Comparison of ENCODE assay signal across 8 mouse cellular contexts in the genomic region with DNA sequence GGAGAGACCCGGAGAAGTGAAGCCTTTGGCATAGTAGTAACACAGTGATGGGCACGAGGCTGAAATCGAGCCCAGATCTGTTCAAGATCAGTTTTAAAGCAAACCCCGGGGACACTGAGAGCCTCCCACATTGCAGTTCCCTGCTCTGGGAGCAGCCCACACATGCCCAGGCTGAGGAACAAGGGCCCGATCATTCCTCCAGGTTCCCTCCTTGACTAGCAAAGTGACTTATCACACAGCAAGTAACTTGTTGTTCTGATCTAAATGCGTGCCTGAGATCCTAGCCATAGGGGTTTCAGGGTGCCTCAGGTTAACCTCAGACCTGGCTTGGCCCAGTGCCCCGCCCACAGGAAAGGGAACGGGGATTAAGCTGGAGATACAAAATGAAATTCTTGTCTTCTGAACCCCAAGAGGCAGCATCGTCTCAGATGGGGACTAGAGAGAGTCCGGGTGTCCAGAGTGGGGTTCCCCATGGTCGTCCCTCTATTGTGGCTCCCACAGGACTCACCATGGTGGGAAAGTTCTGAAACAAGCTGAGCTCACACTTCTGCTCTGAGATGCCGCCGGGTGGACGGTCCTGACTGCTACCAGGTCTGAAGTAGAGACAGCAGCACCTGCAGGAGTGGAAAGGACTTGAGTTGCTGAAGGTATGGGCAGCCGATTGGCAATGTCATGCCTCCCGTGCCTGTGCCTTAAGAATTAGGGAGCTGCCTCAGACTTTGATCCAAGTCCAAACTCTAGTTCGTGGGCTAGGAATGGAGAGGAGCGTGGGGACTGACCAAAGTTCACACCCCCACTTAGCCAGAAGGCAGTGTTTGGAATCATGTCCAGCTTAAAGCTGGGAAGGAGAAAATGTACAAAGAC. TPM values are rescaled to one million over a fixed set of nuclear protein-coding genes. Genes with fewer than 3 reads are reported as not detected.
DNase-seq lines count a peak whose midpoint lies in the region; ATAC-seq and TF ChIP-seq lines count a peak whose summit lies in the region.

No protein-coding gene starts in this region.

- peak; percentile 30 for DNase-seq in CD4-positive helper T cell, adult 2 months (ENCODE audit: low read depth, low spot score)
- DNase-seq in forebrain, postnatal 0 days, result no peak
- DNase-seq in kidney, postnatal 36 days, result peak; percentile 78 to 86
- no peak for DNase-seq in retina, embryonic 14.5 days (ENCODE audit: low spot score)
- DNase-seq in adrenal gland, postnatal 14 days, result no peak

- peak overlapping the region; percentile 89; the same call in 1 of the 2 replicates for H3K27ac ChIP-seq in forebrain, postnatal 0 days (ENCODE audit: low read depth, low read length)
- H3K27ac ChIP-seq in stomach, embryonic 15.5 days, result no peak overlapping the region

- WGBS in forebrain, postnatal 0 days, result 83% methylated on average over 18 of the region's 18 CpGs
- WGBS in stomach, embryonic 15.5 days, result 78% methylated on average over 18 of the region's 18 CpGs

- peaks cover 54% of the 10 kb centered on the region for H3K4me1 ChIP-seq in erythroblast, embryonic 14.5 days (ENCODE audit: control insufficient read depth)
- peaks cover 14% of the 10 kb centered on the region for H3K4me1 ChIP-seq in forebrain, postnatal 0 days (ENCODE audit: insufficient read depth)
- peaks cover 33% of the 10 kb centered on the region for H3K4me1 ChIP-seq in stomach, embryonic 15.5 days

- no peak overlapping the region for H3K4me2 ChIP-seq in forebrain, postnatal 0 days (ENCODE audit: low read depth)
- peak overlapping the region; percentile 75; the same call in 1 of the 2 replicates for H3K4me2 ChIP-seq in stomach, embryonic 15.5 days

- no peak for TF ChIP-seq CTCF in forebrain, postnatal 0 days (IDR thresholded peaks at IDR 0.05; ENCODE audit: low read depth)

- no peaks in the 10 kb centered on the region for H3K9me3 ChIP-seq in erythroblast, embryonic 14.5 days (ENCODE audit: control insufficient read depth, low read length)
- H3K9me3 ChIP-seq in forebrain, postnatal 0 days (ENCODE audit: low read length), result no peaks in the 10 kb centered on the region
- no peaks in the 10 kb centered on the region for H3K9me3 ChIP-seq in stomach, embryonic 15.5 days

- ATAC-seq in erythroblast, adult 5-6 weeks (replicated peaks; ENCODE audit: low FRiP score, poor library complexity, severe bottlenecking), result no peak
- no peak for ATAC-seq in forebrain, postnatal 0 days
- ATAC-seq in stomach, embryonic 15.5 days (ENCODE audit: insufficient read depth, low FRiP score, low read depth), result no peak

- peaks cover 40% of the 10 kb centered on the region for H3K36me3 ChIP-seq in erythroblast, embryonic 14.5 days (ENCODE audit: control insufficient read depth)
- peaks cover 15% of the 10 kb centered on the region for H3K36me3 ChIP-seq in forebrain, postnatal 0 days (ENCODE audit: insufficient read depth)
- peaks cover 16% of the 10 kb centered on the region; the same call in 1 of the 2 replicates for H3K36me3 ChIP-seq in stomach, embryonic 15.5 days

- H3K27me3 ChIP-seq in erythroblast, embryonic 14.5 days (ENCODE audit: control insufficient read depth), result no peaks in the 10 kb centered on the region
- no peaks in the 10 kb centered on the region for H3K27me3 ChIP-seq in forebrain, postnatal 0 days (ENCODE audit: insufficient read depth, low read length)
- H3K27me3 ChIP-seq in stomach, embryonic 15.5 days (replicated peaks), result no peaks in the 10 kb centered on the region

- no peak overlapping the region for H3K9ac ChIP-seq in forebrain, postnatal 0 days
- no peak overlapping the region for H3K9ac ChIP-seq in stomach, embryonic 15.5 days

- H3K4me3 ChIP-seq in erythroblast, embryonic 14.5 days (replicated peaks), result peak overlapping the region; percentile 86
- no peak overlapping the region for H3K4me3 ChIP-seq in forebrain, postnatal 0 days (ENCODE audit: low read depth, low read length)
- no peak overlapping the region for H3K4me3 ChIP-seq in stomach, embryonic 15.5 days (replicated peaks)

RNA-seq across cellular contexts. Expression of gene Ddb1, which starts 1.2 kb away (rescaled TPM):
- 2.3 and 2.8 TPM in 2 replicates for polyA plus RNA-seq in erythroblast, embryonic 14.5 days (2012)
- 49.6 and 78.4 TPM in 2 replicates for total RNA-seq in erythroblast, adult 5-6 weeks (2015; ENCODE audit: low replicate concordance)
- total RNA-seq in erythroblast, adult 5-6 weeks (2017; ENCODE audit: low replicate concordance), result 197 and 283 TPM in 2 replicates
- total RNA-seq in forebrain, postnatal 0 days (2014; rRNA removed), result 245 and 273 TPM in 2 replicates
- polyA plus RNA-seq in forebrain, postnatal 0 days (2015; fragmentation: Nextera tagmentation; extraction: Ambion mirVana), result 130 and 145 TPM in 2 replicates
- 301 and 305 TPM in 2 replicates for polyA plus RNA-seq in stomach, embryonic 15.5 days (2015; fragmentation: Nextera tagmentation; extraction: Ambion mirVana)
- total RNA-seq in adrenal gland, postnatal 14 days (2021), result 253 and 279 TPM in 2 replicates

RNA-seq across cellular contexts. Expression of gene Tkfc, which starts 1.6 kb away (rescaled TPM):
- 0.31 and 0.64 TPM in 2 replicates for polyA plus RNA-seq in erythroblast, embryonic 14.5 days (2012)
- total RNA-seq in erythroblast, adult 5-6 weeks (2015; ENCODE audit: low replicate concordance), result 1.5 and 2.1 TPM in 2 replicates
- total RNA-seq in erythroblast, adult 5-6 weeks (2017; ENCODE audit: low replicate concordance), result 1.1 TPM in 2 replicates
- total RNA-seq in forebrain, postnatal 0 days (2014; rRNA removed), result 8.8 and 12.8 TPM in 2 replicates
- polyA plus RNA-seq in forebrain, postnatal 0 days (2015; fragmentation: Nextera tagmentation; extraction: Ambion mirVana), result 19.3 and 22.7 TPM in 2 replicates
- 20.3 and 21.8 TPM in 2 replicates for polyA plus RNA-seq in stomach, embryonic 15.5 days (2015; fragmentation: Nextera tagmentation; extraction: Ambion mirVana)
- total RNA-seq in adrenal gland, postnatal 14 days (2021), result 20.1 and 29.6 TPM in 2 replicates

RNA-seq across cellular contexts. Expression of gene Tmem138, which starts 26.7 kb away (rescaled TPM):
- polyA plus RNA-seq in erythroblast, embryonic 14.5 days (2012), result 0.22 and 0.41 TPM in 2 replicates
- total RNA-seq in erythroblast, adult 5-6 weeks (2015; ENCODE audit: low replicate concordance), result 1.7 and 4.8 TPM in 2 replicates
- 1.8 and 4.9 TPM in 2 replicates for total RNA-seq in erythroblast, adult 5-6 weeks (2017; ENCODE audit: low replicate concordance)
- 16.6 and 21.2 TPM in 2 replicates for total RNA-seq in forebrain, postnatal 0 days (2014; rRNA removed)
- polyA plus RNA-seq in forebrain, postnatal 0 days (2015; fragmentation: Nextera tagmentation; extraction: Ambion mirVana), result 28.3 and 31.7 TPM in 2 replicates
- 28.4 and 29.4 TPM in 2 replicates for polyA plus RNA-seq in stomach, embryonic 15.5 days (2015; fragmentation: Nextera tagmentation; extraction: Ambion mirVana)
- 9.2 and 11.2 TPM in 2 replicates for total RNA-seq in adrenal gland, postnatal 14 days (2021)

RNA-seq across cellular contexts. Expression of gene Cyb561a3, which starts 26.9 kb away (rescaled TPM):
- polyA plus RNA-seq in erythroblast, embryonic 14.5 days (2012), result 0.30 and 0.42 TPM in 2 replicates
- 10.2 and 13.8 TPM in 2 replicates for total RNA-seq in erythroblast, adult 5-6 weeks (2015; ENCODE audit: low replicate concordance)
- 6.7 and 7.7 TPM in 2 replicates for total RNA-seq in erythroblast, adult 5-6 weeks (2017; ENCODE audit: low replicate concordance)
- 21.4 and 24.9 TPM in 2 replicates for total RNA-seq in forebrain, postnatal 0 days (2014; rRNA removed)
- polyA plus RNA-seq in forebrain, postnatal 0 days (2015; fragmentation: Nextera tagmentation; extraction: Ambion mirVana), result 18.9 and 22.0 TPM in 2 replicates
- polyA plus RNA-seq in stomach, embryonic 15.5 days (2015; fragmentation: Nextera tagmentation; extraction: Ambion mirVana), result 18.9 and 19.6 TPM in 2 replicates
- 19.0 and 21.2 TPM in 2 replicates for total RNA-seq in adrenal gland, postnatal 14 days (2021)

RNA-seq across cellular contexts. Expression of gene Vwce, which starts 30.1 kb away (rescaled TPM):
- 0.11 and 0.12 TPM in 2 replicates for polyA plus RNA-seq in erythroblast, embryonic 14.5 days (2012)
- not detected in 2 replicates for total RNA-seq in erythroblast, adult 5-6 weeks (2015; ENCODE audit: low replicate concordance)
- total RNA-seq in erythroblast, adult 5-6 weeks (2017; ENCODE audit: low replicate concordance), result not detected in 2 replicates
- total RNA-seq in forebrain, postnatal 0 days (2014; rRNA removed), result 1.5 and 1.7 TPM in 2 replicates
- polyA plus RNA-seq in forebrain, postnatal 0 days (2015; fragmentation: Nextera tagmentation; extraction: Ambion mirVana), result 0.44 and 0.88 TPM in 2 replicates
- 2.3 and 3.2 TPM in 2 replicates for polyA plus RNA-seq in stomach, embryonic 15.5 days (2015; fragmentation: Nextera tagmentation; extraction: Ambion mirVana)
- 1.2 and 2.2 TPM in 2 replicates for total RNA-seq in adrenal gland, postnatal 14 days (2021)

Comparison
In these comparisons a context has a peak if more than half of its experiments do, and no peak if none do; other contexts are left out.
1. DNase-seq: peak in CD4-positive helper T cell, adult 2 months (single experiment) and kidney, postnatal 36 days (2 of 2); none in forebrain, postnatal 0 days (single experiment), retina, embryonic 14.5 days (single experiment) and adrenal gland, postnatal 14 days (single experiment).